ENCODE assay signal across 8 mouse cellular contexts in genomic region chr5:113132635-113133041, GRCm38 (mm10). TPM values are rescaled to one million over a fixed set of nuclear protein-coding genes. Genes with fewer than 3 reads are reported as not detected.
DNase-seq lines count a peak whose midpoint lies in the region; ATAC-seq lines count a peak whose summit lies in the region.

No protein-coding gene starts in this region.

- intact Hi-C loops in heart, postnatal 14 days (cut with DNase I), result no loop called here

- peak; percentile 49 for DNase-seq in embryo, embryonic 10 days (ENCODE audit: low spot score)
- DNase-seq in embryo, embryonic 11 days, result no peak
- DNase-seq in heart, postnatal 14 days, result peak; percentile 49 to 50
- peak; percentile 60 to 61 for DNase-seq in kidney, postnatal 36 days
- DNase-seq in urinary bladder, postnatal 36 days (ENCODE audit: low spot score in 2 of 2), result no peak
- DNase-seq in layer of hippocampus, postnatal 14 days (ENCODE audit: low spot score in 2 of 2), result no peak
- DNase-seq in layer of hippocampus, postnatal 10 days (ENCODE audit: low spot score in 2 of 2), result no peak

- ATAC-seq in megakaryocyte progenitor cell, adult 5-6 weeks (replicated peaks; ENCODE audit: poor library complexity), result peak; percentile 56

RNA-seq across cellular contexts. Expression of gene Crybb3, which starts 51.3 kb away (rescaled TPM):
- total RNA-seq in heart, postnatal 14 days (2021), result 1 to 10 TPM; 2.8 to 2.9 TPM
- total RNA-seq in megakaryocyte progenitor cell, adult 5-6 weeks (2015), result not detected in 2 replicates
- total RNA-seq in megakaryocyte progenitor cell, adult 5-6 weeks (2017), result not detected in 2 replicates
- 1 to 10 TPM; 2.6 to 3.0 TPM for total RNA-seq in layer of hippocampus, postnatal 14 days (2021)
- total RNA-seq in layer of hippocampus, postnatal 10 days (2021), result 1 to 10 TPM; 2.2 to 2.9 TPM

Comparison
In these comparisons a context has a peak if more than half of its experiments do, and no peak if none do; other contexts are left out.
1. DNase-seq: peak in embryo, embryonic 10 days (single experiment), heart, postnatal 14 days (2 of 2) and kidney, postnatal 36 days (2 of 2); none in embryo, embryonic 11 days (single experiment), urinary bladder, postnatal 36 days (0 of 2), layer of hippocampus, postnatal 14 days (0 of 2) and layer of hippocampus, postnatal 10 days (0 of 2).